Mouse (Mus musculus) hindbrain, postnatal 0 days (tissue): ENCODE measurements at regions not wholly inside any gene's neighbourhood (a gene's known extent, or its start where the extent isn't known, plus 50 kb on each side); places are given as distances from the start of the nearest gene placed in this dataset.
A peak's percentile ranks its signal among the peaks of the same experiment; 100 is the strongest.

Experiments
- ATAC-seq: fragments of 200-750 bp; cut with Nextera tagmentation; 2 replicates; pipeline ENCODE4 v1.8.0; 2017; ENCODE audit warnings: mild to moderate bottlenecking, moderate TSS enrichment, moderate library complexity
- DNase-seq: peaks from one replicate; pipeline ENCODE4 v3.0.0-alpha.2; 2015; ENCODE audit warnings: low spot score
- H3K27ac ChIP-seq: fragments of 300-500 bp; sonication (generic); 2 replicates; pipeline ENCODE4 v1.5.1; 2014; ENCODE audit warnings: mild to moderate bottlenecking
- H3K27me3 ChIP-seq: fragments of 300-500 bp; sonication (generic); 2 replicates; pipeline ENCODE4 v1.6.1; 2014; ENCODE audit warnings: low read length, mixed read lengths; ENCODE audit not compliant: insufficient read depth
- H3K36me3 ChIP-seq: fragments of 300-500 bp; sonication (generic); 2 replicates; pipeline ENCODE4 v1.6.1; 2014; ENCODE audit warnings: low read length, mixed read lengths; ENCODE audit not compliant: insufficient read depth
- H3K4me1 ChIP-seq: fragments of 300-500 bp; sonication (generic); 2 replicates; pipeline ENCODE4 v1.6.1; 2014; ENCODE audit warnings: antibody characterized with exemption, low read length, mixed read lengths; ENCODE audit not compliant: insufficient read depth
- H3K4me2 ChIP-seq: fragments of 300-500 bp; sonication (generic); 2 replicates; pipeline ENCODE4 v1.6.1; 2014; ENCODE audit warnings: low read depth, mild to moderate bottlenecking, low read length, moderate library complexity, mixed read lengths
- H3K4me3 ChIP-seq: fragments of 300-500 bp; sonication (generic); 2 replicates; pipeline ENCODE4 v1.5.1; 2014; ENCODE audit warnings: low read length
- H3K9ac ChIP-seq: fragments of 300-500 bp; sonication (generic); replicated peaks from 2 replicates; pipeline ENCODE4 v1.6.1; 2014; ENCODE audit warnings: mild to moderate bottlenecking, low read length, moderate library complexity, mixed read lengths
- H3K9me3 ChIP-seq: fragments of 300-500 bp; sonication (generic); 2 replicates; pipeline ENCODE4 v1.6.1; 2016; ENCODE audit warnings: low read length, mixed read lengths
- CTCF ChIP-seq: IDR thresholded peaks from 2 replicates; pipeline ENCODE4 v1.5.1; 2016; ENCODE audit warnings: antibody characterized with exemption, control low read depth, low read depth
- WGBS: fragments of 180-500 bp; shearing (Covaris S2); extraction: QIAGEN DNeasy Blood & Tissue Kit; methylation state at CpG from one replicate; pipeline ENCODE4 v1.1.7; 2014; 5-methylcytosine and 5-hydroxymethylcytosine counted together

DNA sequence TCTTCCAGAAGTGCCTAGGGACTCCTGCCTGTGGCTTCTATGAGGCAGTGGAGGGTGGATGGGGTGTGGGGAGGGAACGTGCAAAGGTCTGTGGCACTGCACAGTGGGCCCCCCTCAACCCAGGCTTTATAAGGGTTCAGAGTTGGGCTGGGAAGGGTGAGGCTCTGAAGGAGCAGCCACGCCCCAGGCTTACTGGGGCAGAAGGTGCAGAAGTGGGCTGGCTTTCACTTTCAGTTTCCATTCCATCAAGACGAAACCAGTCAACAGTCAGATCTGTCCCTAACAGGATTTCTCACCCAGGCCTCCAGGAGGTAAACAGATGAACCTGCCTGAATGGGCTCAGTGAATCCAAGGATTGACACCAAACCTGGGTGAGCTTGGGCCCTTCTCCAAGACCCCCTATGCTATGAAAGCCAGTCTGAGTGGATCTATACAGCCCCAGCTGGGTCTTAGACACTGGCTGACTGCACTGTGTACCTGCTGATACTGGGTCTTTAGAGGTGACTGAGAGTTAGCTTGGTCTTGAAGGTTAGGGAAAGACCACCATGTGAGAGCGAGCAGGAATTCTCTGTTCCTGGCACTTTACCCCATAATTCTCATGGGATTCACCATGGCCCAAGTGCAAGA is 93.9 kb upstream of the Ccnd2 start:
- DNase-seq, result no peak
- Histone ChIP-seq H3K27ac (no peak overlapping the region), H3K9ac (no peak overlapping the region), H3K9me3 (no peaks in the 10 kb centered on the region), H3K36me3 (no peaks in the 10 kb centered on the region), H3K4me2 (no peak overlapping the region), H3K4me3 (no peak overlapping the region), H3K4me1 (no peaks in the 10 kb centered on the region), H3K27me3 (no peaks in the 10 kb centered on the region)
- no peak for ATAC-seq
- 89% methylated on average over 4 of the region's 4 CpGs for WGBS
- TF ChIP-seq CTCF, result no peak

DNA sequence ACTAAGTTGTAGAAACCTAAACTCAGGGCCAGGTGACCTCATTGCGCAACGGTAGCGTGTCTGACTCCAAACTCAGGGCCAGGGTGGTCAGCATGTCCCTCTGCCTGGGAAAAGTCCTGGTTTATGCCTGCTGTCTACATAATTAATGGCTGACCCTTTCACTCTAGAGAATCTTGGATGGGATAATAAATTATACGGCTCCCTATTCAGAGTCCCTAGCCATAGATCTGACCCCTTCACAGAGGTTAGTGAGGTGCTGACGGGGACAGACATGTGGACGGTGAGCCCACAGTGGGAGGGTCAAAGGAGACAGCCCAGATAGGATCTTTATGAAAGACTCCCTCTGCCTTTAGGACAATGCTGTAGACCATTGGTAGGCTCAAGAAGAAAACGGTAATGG is 94.7 kb upstream of the Ccnd2 start:
- 66% methylated on average over 7 of the region's 7 CpGs for WGBS

DNA sequence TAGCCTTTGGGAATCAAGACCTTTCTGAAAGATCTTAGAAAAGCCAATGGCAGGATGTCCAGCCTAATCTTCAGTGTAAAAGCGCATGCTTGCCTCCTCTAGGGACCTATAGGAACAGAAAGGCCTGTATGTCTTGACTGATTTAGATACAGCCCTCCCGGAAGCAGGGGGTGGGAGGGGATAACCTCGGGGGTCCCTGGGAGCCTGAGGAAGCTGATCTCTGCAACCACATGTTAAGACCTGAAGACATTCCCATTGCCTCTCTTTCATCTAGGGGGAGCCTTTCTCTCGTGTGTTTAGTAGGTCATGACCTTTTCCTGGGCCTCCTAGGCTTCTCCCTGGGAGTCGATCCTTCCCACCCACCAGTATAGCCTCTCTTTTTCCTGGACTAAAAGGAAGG is 95.3 kb upstream of the Ccnd2 start:
- Histone ChIP-seq H3K27me3 (no peaks in the 10 kb centered on the region; the same call in 1 of the 2 replicates), H3K36me3 (no peaks in the 10 kb centered on the region), H3K27ac (no peak overlapping the region), H3K4me3 (no peak overlapping the region), H3K9ac (no peak overlapping the region), H3K4me2 (no peak overlapping the region), H3K9me3 (no peaks in the 10 kb centered on the region), H3K4me1 (peaks cover 9% of the 10 kb centered on the region; the same call in 1 of the 2 replicates)
- ATAC-seq, result no peak
- no peak for TF ChIP-seq CTCF
- no peak for DNase-seq
- WGBS, result 39% methylated on average over 5 of the region's 5 CpGs

More for the DNA sequence above, 94.7 kb upstream of the Ccnd2 start:
- no peak overlapping the region for H3K27ac ChIP-seq
- no peak overlapping the region for H3K4me2 ChIP-seq
- no peak for TF ChIP-seq CTCF
- no peak overlapping the region for H3K4me3 ChIP-seq
- ATAC-seq, result no peak
- H3K36me3 ChIP-seq, result no peaks in the 10 kb centered on the region
- peaks cover 4% of the 10 kb centered on the region; the same call in 1 of the 2 replicates for H3K4me1 ChIP-seq
- no peaks in the 10 kb centered on the region for H3K9me3 ChIP-seq
- H3K27me3 ChIP-seq, result no peaks in the 10 kb centered on the region; the same call in 1 of the 2 replicates
- no peak for DNase-seq
- no peak overlapping the region for H3K9ac ChIP-seq

DNA sequence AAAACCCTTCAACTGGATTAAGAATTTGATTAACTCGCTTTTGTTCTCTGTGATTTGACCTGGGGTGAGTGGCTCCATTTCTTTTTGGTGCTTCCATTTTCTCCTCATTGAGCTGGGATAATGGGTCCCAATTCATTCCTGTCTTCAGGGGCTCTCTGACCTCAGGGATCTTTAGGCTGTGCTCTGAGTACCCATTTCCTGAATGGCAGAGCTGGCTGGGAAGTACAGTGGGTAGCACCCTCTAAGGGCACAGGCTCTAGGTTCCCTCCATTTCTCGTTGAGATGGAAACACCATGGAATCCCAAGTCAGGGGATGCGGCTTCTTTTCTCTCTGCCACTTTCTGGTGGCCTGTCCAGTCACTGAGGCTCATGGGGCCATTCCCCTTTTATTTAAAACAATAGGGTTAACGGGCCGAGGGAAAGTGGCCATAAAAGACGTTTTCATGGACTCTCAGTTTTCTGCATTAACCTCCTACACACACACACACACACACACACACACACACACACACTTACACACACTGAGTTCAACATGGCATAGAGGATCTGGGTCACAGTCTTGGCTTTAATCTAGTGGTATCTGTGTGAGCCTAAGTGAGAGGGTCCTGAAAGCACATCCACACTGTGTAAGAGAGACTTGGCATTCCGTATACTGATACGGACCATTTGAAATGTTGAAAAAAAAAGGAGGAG is 98.3 kb upstream of the Ccnd2 start:
- no peak overlapping the region for H3K27ac ChIP-seq
- no peaks in the 10 kb centered on the region for H3K36me3 ChIP-seq
- no peak overlapping the region for H3K9ac ChIP-seq
- TF ChIP-seq CTCF, result no peak
- no peak for ATAC-seq
- H3K4me3 ChIP-seq, result no peak overlapping the region
- 23% methylated on average over 8 of the region's 8 CpGs for WGBS
- no peak for DNase-seq
- no peaks in the 10 kb centered on the region for H3K9me3 ChIP-seq
- H3K4me2 ChIP-seq, result no peak overlapping the region
- H3K27me3 ChIP-seq, result no peaks in the 10 kb centered on the region; the same call in 1 of the 2 replicates
- peaks cover 9% of the 10 kb centered on the region; the same call in 1 of the 2 replicates for H3K4me1 ChIP-seq

DNA sequence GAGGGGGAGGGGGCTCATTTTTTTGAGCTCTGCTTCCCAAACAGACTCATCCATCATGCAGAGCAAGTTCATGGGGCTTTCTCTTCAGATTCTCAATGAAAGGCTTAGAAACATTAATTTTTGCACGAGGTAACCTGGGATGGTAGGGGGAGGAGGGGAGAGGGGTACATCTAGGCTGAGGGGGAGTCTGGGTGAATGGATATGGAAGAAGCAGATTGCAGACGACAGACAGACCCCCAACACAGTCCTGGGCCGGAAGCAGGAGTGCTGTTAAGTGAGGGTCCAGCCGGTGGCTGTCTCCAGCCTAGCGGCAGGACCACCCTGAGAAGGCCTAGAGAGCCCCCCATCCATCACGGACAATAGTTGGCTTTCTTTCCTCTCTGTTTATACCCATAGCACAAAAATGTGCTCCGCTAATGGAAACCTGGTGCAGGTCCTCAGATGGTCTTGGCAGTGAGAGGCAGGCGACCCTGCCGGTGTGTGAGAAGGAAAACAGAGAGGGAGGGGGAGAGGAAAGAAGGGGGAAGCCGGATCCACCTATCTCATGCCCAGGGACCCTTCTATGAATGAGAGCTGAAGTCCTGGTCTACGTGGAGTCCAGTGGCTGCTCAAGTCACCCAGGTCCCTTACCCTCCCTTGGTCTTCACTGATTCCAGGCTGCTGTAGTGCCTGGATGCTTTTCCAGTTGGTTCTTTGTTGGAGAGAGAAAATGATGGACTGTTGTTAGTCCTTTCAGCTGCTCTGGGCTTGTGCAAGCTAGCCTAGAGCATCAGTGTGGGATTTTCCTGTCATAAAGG is 99.1 kb upstream of the Ccnd2 start:
- 19% methylated on average over 11 of the region's 11 CpGs for WGBS
- no peak for TF ChIP-seq CTCF
- no peak for DNase-seq
- Histone ChIP-seq H3K36me3 (no peaks in the 10 kb centered on the region), H3K9ac (no peak overlapping the region), H3K4me1 (peaks cover 9% of the 10 kb centered on the region; the same call in 1 of the 2 replicates), H3K27ac (no peak overlapping the region), H3K9me3 (no peaks in the 10 kb centered on the region), H3K27me3 (no peaks in the 10 kb centered on the region; the same call in 1 of the 2 replicates), H3K4me2 (no peak overlapping the region; the same call in 1 of the 2 replicates), H3K4me3 (no peak overlapping the region)
- ATAC-seq, result no peak

GRCm38 (mm10) chr6:127251671-127251985 is 99.6 kb upstream of the Ccnd2 start:
- Histone ChIP-seq H3K4me3 (no peak overlapping the region), H3K27me3 (no peaks in the 10 kb centered on the region; the same call in 1 of the 2 replicates), H3K9ac (no peak overlapping the region), H3K9me3 (no peaks in the 10 kb centered on the region), H3K4me1 (peaks cover 9% of the 10 kb centered on the region; the same call in 1 of the 2 replicates), H3K27ac (no peak overlapping the region), H3K4me2 (peak overlapping the region; percentile 10; the same call in 1 of the 2 replicates), H3K36me3 (no peaks in the 10 kb centered on the region)
- WGBS, result 8% methylated on average over 5 of the region's 5 CpGs
- no peak for TF ChIP-seq CTCF
- ATAC-seq (0 out of 2 replicates have a peak, but pooled peaks have one; percentile 29), DNase-seq (peak; percentile 10)
